Mouse (Mus musculus) layer of hippocampus, adult 11-12 months (tissue): ENCODE data around the gene Tmem39b.
"Not testable (repeated sequence)": the region's sequence is repeated elsewhere in the genome, so short reads cannot be mapped to it uniquely, and the experiment has no call there.

Experiments
- DNase-seq: peaks from one replicate; pipeline ENCODE4 v3.0.0; 2022; ENCODE audit warnings: low spot score

Tmem39b gene

DNA sequence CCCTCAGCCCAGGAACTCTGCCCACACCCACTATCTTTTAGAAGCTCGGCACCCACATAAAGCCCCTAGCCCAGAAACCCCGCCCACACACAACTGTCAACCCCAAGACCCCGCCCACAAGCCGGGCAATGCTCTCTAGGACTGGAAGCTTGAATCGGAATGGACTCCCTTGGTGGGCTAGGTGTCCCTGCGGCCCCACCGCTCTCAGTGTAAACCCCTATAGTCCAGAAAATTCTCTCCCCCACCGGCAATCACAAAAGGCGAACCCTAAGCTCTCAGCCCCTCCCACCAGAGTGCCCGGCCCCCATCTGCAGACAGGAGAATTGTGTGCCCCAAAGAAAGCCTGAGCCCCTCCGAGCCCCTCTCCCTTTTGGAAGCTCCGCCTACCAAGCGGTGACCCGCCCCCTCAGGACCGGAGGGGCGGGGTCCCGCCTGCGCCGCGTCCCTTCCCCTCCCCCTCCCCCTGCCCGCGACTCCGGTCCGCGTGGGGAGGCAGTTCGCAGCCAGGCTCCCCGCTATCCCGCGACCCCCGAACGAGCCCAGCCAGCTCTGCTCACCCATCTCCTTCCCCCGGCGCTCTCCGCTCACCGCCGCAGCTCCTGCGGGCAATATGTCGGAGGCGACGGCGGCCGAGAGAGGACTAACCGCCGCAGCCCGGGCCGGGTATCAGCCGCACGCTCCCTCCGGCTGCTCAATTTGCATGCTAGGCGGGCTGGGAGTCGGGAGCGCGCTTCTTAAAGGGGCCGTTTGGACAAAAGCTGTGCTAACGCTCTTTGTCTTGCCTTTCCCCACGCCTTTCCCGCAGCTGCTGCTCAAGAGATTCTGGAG is at the start of gene Tmem39b:
TSS of gene Tmem39b (minus strand) at position 681 of the 828 bp plus-strand sequence.
- DNase-seq: peak; percentile 90

DNA sequence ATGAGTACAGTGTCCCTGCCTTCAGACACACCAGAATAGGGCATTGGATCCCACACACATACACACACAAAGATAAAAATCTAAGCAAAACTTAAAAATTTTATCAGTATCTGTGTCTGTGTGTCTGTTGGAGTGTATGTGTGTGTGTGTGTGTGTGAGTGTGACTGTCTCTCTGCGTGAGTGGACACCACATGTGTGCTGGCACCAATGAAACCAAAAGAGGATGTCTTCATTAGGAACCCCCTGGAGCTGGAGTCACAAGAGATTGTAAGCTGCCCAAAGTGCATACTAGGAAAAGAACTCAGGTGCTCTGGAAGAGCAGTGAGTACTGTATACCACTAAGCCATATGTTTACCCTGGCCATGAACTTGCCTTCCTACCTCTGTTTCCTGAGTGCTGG is 49.5 kb upstream of the Tmem39b start:
- no peak for DNase-seq

DNA sequence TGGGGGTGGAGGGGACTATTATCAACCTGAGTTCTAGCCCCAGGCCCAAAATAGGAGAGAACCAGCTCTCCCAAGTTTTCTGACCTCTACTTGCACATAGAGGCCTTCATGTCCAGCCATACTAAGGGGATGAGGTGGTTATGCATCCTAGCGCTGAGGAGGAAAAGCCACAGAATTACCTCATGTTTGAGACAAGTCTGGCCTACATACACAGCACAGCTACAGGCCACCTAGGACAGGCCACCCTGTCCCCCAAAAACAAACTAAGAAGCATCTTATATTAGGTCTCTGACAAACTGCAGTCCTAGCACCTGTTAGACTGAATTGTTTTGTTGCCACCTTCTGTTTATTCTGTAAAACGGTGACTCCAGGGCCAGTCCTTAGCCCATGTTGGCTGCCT is 46.9 kb upstream of the Tmem39b start:
- DNase-seq: no peak

DNA sequence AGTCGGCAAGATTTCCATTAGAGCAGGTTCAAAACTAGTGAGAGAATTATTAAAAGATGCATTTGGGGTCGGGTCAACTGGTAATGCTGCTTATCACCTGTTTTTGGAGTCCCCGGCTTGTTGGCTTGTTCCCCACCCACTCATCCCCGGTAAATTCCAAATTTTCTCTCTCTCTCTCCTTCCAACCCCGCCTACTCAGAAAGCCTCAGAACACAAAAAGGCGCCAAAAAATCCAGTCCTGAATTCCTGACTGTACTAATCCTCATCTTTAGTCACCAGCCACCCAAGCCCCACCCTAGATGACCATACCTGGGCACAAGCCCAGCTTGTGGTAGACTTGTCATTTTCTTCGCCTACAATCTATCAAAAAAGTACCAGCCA is 46.4 kb upstream of the Tmem39b start:
- DNase-seq: no peak

GRCm38 (mm10) chr4:129742232-129743009 is 45.8 kb upstream of the Tmem39b start, which contains the start of gene Khdrbs1:
Gene Khdrbs1, minus strand, starts transcription at chr4:129742303.
- DNase-seq: peak; percentile 96

- no peak for DNase-seq
These were observed 45.3 kb upstream of the Tmem39b start for GRCm38 (mm10) chr4:129741974-129742231.

DNA sequence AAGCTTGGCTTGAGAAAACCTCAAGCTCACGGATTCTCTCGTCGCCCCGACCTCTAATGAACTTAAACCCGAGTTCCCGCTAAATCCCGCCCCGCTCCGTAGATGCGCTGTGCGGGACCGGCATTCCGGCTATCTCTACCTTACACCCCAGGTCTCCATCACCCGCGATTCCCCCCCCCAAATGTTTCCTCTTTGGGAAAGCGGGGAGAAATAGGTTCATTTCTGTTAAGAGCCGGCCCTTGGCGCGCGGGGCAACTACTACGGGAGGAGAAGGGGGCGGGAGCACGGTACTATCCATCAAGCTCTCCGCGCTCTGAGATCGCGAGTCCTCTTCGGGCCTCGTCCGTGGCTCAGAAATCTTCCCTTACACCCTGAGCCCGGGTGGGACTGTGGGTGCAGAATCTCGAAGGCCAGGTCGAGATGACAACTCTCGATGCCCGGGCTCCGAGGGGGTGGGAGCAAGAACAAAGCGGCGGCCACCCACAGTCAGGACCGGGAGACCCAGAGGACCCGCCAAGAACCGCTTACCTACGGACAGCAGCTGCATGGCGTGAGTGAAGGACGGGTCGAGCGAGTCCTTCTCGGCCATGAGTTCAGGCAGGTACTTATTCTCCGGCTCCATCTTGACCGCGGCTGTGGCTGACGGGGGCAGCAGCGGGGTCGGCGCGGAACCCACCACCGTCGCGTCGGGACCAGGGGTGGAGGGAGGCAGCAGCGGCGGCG is 44.8 kb upstream of the Tmem39b start:
- DNase-seq: peak; percentile 21

GRCm38 (mm10) chr4:129739111-129739645 is 42.5 kb upstream of the Tmem39b start:
- DNase-seq: no peak

DNA sequence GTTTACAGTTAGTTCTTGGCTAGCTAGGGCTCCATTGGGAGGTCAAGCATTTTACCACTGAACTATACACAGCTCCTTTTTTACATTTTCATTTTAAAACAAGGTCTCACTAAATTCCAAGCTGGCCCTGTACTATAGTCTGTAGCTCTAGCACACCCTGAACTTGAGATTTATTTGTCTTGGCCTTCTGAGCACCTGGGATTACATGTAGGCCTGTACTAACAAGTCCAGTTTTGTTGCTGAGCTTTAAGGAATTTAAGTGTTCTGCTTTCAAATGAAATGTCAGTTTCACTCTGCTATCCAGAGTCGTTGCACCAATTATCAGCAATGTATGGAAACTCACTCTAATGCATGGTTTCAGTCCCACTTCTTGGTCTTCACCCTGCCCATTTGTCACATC is 39.5 kb upstream of the Tmem39b start:
- no peak for DNase-seq

- DNase-seq: not testable (repeated sequence)
These were observed 38.8 kb upstream of the Tmem39b start for GRCm38 (mm10) chr4:129735485-129735884.

- DNase-seq: no peak
These were observed 34.8 kb upstream of the Tmem39b start for GRCm38 (mm10) chr4:129731423-129731822.

GRCm38 (mm10) chr4:129716310-129716709 is 19.7 kb upstream of the Tmem39b start:
- DNase-seq: no peak

DNA sequence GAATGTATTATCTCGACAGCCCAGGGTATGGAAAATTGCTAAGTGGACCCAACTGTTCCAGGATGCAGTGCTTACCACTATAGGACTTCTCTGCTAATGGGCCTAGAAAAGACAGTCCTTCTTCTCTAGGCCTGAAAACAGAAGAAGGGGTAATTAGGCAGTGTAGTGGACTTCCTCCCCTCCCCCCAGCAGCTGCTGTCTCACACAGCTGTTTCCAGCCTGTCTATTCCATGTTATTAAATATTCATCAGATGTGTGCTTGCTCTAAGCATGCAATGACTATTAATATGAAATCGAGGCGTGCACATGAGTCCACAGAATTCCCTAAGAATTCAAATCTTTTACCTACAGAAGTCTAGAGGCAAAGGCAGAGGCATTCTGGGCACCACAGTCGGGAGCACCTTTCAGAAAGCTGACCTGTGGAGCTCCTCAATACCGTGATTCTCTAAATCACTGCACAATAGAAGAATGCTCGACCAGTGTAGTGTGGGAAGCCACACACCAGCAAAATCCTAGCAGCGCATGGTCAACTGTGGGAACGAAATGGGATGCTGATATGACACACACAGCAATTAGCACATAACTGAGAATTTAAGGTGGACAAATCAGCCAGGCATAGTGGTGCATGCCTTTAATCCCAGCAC is 13.0 kb upstream of the Tmem39b start:
- peak; percentile 47 for DNase-seq

DNA sequence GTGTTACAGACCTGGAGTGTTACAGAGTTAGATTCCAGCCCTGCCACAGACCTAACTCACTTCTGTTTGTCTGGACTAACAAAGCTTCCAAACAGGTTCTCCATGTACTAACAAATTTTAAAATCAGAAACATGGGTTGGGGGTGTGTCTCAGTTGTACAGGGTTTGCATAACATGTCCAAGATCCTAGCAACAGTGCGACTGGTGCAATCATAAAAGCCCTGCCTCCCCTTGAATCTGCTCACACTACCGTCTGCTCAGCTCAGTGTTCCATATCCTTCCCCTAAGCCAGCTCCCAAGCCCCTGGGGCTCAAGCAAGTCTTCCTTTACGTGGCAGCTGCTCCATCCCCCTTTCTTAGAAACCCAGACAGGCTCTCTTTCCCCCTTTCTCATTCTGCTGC is 10.1 kb upstream of the Tmem39b start:
- DNase-seq: peak; percentile 47

DNA sequence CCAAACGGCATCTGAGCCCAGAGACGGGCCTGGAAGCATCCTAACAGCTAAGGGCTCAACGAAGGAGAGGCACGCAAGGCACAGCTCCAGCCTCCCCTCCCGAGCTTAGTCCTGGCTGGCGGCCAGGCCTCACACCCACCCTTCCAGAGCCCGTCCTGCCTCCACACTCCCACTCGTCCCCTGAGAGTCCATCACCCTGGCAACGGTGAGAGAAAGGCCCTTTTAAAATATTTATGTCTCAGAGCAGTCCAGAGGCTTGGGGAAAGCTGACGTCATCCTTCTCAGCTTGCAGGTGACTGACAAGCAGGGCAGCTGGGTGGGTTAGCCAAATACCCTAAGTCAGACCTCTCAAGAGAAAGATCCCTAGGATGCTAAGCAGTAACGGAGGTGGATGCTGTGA is 5.8 kb upstream of the Tmem39b start:
- peak; percentile 81 for DNase-seq

DNA sequence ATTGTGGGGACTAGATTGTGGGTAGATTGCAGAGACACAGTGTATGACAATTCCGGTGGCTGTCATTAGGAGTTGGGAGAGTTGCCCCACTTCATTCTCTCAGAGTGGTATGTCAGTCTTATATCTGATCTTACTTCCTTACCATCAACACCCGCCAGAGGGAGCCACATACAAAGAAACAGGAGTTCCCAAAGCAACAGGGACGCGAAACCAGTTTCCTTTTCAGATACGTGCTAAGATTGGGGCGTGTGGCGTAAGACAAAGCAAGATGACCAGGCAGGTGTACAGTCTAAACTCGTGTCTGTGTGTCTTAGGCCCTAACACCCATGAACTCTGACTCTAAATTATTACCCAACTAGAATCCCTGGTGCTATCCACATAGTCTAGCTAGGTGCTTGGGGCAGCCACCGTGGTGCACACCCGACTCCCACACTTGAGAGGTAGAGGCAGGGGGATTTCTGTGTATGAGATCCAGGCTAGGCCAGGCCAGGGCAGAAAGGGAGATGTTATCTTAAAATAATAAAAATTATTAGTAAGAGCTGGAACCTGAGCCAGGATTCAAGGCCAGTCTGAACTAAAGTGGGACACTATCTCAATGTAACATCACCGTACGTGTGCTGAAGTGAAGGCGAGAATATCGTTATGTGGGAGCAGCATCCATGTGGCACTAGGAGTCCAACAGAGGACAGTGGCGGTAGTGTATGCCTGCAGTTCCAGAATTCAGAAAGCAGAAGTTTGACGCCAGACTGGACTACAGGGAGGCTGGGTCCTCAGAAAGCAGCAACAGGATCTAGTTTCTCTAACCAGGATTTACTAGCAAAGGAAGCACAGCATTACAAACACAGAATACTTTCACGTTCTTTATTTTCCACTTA is 5.1 kb upstream of the Tmem39b start:
- peak; percentile 94 for DNase-seq

DNA sequence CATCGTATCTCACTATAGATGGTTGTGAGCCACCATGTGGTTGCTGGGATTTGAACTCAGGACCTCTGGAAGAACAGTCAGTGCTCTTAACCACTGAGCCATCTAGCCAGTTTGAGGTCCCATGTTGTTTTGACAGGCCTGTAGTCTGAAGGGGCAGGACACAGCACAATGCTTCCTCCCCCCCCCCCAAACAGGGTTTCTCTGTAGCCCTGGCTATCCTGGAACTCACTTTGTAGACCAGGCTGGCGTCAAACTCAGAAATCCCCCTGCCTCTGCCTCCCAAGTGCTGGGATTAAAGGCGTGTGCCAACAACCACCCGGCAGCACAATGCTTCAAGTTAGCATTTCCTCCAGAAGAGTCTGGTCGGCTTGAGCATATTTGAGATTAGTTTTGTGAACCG is 4.0 kb upstream of the Tmem39b start:
- DNase-seq: not testable (repeated sequence)

DNA sequence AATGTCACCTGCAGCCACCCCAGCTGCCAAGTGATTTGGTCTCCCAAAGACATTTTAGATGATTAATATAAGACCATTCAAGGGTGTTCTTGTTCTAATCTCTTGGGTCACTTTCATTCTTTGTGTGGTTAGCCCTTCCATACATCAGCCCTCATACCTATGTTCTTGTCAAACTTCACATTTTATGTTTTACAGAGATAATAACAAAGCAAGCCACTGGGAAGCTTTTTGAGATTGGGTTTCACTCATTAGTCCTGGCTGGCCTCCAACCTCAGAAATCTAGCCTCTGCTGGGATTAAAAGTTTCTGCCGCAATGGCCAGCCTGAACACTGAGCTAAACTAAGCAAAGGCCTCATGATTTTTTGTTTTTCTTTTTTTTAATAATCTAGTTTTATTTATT is 3.6 kb upstream of the Tmem39b start:
- no peak for DNase-seq

GRCm38 (mm10) chr4:129697191-129697590 is 553 bp upstream of the Tmem39b start:
- no peak for DNase-seq

GRCm38 (mm10) chr4:129695815-129696157 is 852 bp downstream of the Tmem39b start:
- DNase-seq: no peak

- DNase-seq: no peak
These were observed 12.1 kb downstream of the Tmem39b start for GRCm38 (mm10) chr4:129684531-129684930.
